Mouse (Mus musculus) CD4-positive, CD25-positive, alpha-beta regulatory T cell, adult 2 months (primary cell): Measurements from ENCODE around the gene Fgf18.

Experiments
- DNase-seq: peaks from one replicate; pipeline ENCODE4 v3.0.0-alpha.2; 2012; ENCODE audit warnings: low read depth, low spot score

The Fgf18 gene

GRCm38 (mm10) chr11:33070520-33070919, 76.7 kb downstream of the Fgf18 start:
- no peak for DNase-seq
